Mouse (Mus musculus) limb, embryonic 12.5 days (tissue): ENCODE data around the gene Tmem223. TPM values are rescaled to one million over a fixed set of nuclear protein-coding genes. Genes with fewer than 3 reads are reported as not detected.

ENCODE experiments used
- ATAC-seq: fragments of 200-750 bp; cut with Nextera tagmentation; 2 replicates; pipeline ENCODE4 v1.8.0; 2017; ENCODE audit warnings: low read depth, moderate TSS enrichment; ENCODE audit not compliant: insufficient number of reproducible peaks, insufficient read depth, low FRiP score, low TSS enrichment
- H3K27ac ChIP-seq: fragments of 300-500 bp; sonication (generic); 2 replicates; pipeline ENCODE4 v1.5.1; 2016; ENCODE audit warnings: mild to moderate bottlenecking, moderate library complexity
- H3K27me3 ChIP-seq: fragments of 300-500 bp; sonication (generic); 2 replicates; pipeline ENCODE4 v1.6.1; 2016; ENCODE audit warnings: mild to moderate bottlenecking, moderate library complexity
- H3K36me3 ChIP-seq: fragments of 300-500 bp; sonication (generic); 2 replicates; pipeline ENCODE4 v1.6.1; 2016; ENCODE audit warnings: mild to moderate bottlenecking, moderate library complexity
- H3K4me1 ChIP-seq: fragments of 300-500 bp; sonication (generic); replicated peaks from 2 replicates; pipeline ENCODE4 v1.6.1; 2016
- H3K4me2 ChIP-seq: fragments of 300-500 bp; sonication (generic); 2 replicates; pipeline ENCODE4 v1.6.1; 2016; ENCODE audit warnings: mild to moderate bottlenecking, moderate library complexity
- H3K4me3 ChIP-seq: fragments of 300-500 bp; sonication (generic); replicated peaks from 2 replicates; pipeline ENCODE4 v1.5.1; 2016; ENCODE audit warnings: mild to moderate bottlenecking
- H3K9ac ChIP-seq: fragments of 300-500 bp; sonication (generic); replicated peaks from 2 replicates; pipeline ENCODE4 v1.6.1; 2016; ENCODE audit warnings: mild to moderate bottlenecking, moderate library complexity
- H3K9me3 ChIP-seq: fragments of 300-500 bp; sonication (generic); 2 replicates; pipeline ENCODE4 v1.6.1; 2016; ENCODE audit warnings: mild to moderate bottlenecking, moderate library complexity
- WGBS: fragments of 180-500 bp; shearing (Covaris S2); methylation state at CpG from one replicate; pipeline ENCODE4 v1.1.7; 2016; 5-methylcytosine and 5-hydroxymethylcytosine counted together
- polyA plus RNA-seq: library from polyadenylated mRNA; unstranded; fragments of >200 nt; fragmentation: Nextera tagmentation; extraction: Ambion mirVana; gene quantifications from 2 replicates; pipeline ENCODE4 v1.2.1, GENCODE M21; 2016

Tmem223 gene
- polyA plus RNA-seq, 1 experiment from 2014 or later: 206 TPM

GRCm38 (mm10) chr19:8755652-8756051, 15.1 kb upstream of the Tmem223 start:
- H3K27me3 ChIP-seq: no peaks in the 10 kb centered on the region
- H3K9me3 ChIP-seq: no peaks in the 10 kb centered on the region
- peak overlapping the region; percentile 81 for H3K4me2 ChIP-seq
- H3K4me3 ChIP-seq: peak overlapping the region; percentile 97; the same call in 1 of the 2 replicates
- H3K4me1 ChIP-seq: peaks cover 16% of the 10 kb centered on the region
- 82% methylated on average over 3 of the region's 3 CpGs for WGBS
- H3K27ac ChIP-seq: no peak overlapping the region
- no peak overlapping the region for H3K9ac ChIP-seq
- H3K36me3 ChIP-seq: peaks cover 51% of the 10 kb centered on the region
- ATAC-seq: no peak

GRCm38 (mm10) chr19:8756635-8757387, 14.0 kb upstream of the Tmem223 start, which contains the start of gene Nxf1:
TSS of gene Nxf1 (plus strand) at chr19:8757073.
- Histone ChIP-seq H3K4me2 (peak within 1 kb of the TSS; percentile 81), H3K36me3 (peaks cover 46% of the 10 kb centered on the region)

GRCm38 (mm10) chr19:8757471-8757998, 13.3 kb upstream of the Tmem223 start:
- Histone ChIP-seq H3K9me3 (no peaks in the 10 kb centered on the region), H3K4me3 (peak overlapping the region; percentile 97), H3K9ac (peak overlapping the region; percentile 96), H3K4me1 (peaks cover 16% of the 10 kb centered on the region), H3K27me3 (no peaks in the 10 kb centered on the region), H3K4me2 (peak overlapping the region; percentile 81), H3K27ac (peak overlapping the region; percentile 95), H3K36me3 (peaks cover 46% of the 10 kb centered on the region)
- 6% methylated on average over 14 of the region's 14 CpGs for WGBS
- ATAC-seq: no peak

More at GRCm38 (mm10) chr19:8756635-8757387, 14.0 kb upstream of the Tmem223 start, which contains the start of gene Nxf1:
- H3K27me3 ChIP-seq: no peaks in the 10 kb centered on the region
- H3K4me1 ChIP-seq: peaks cover 16% of the 10 kb centered on the region
- peak within 1 kb of the TSS; percentile 97 for H3K4me3 ChIP-seq
- under 1% methylated on average over 73 of the region's 75 CpGs for WGBS
- H3K9me3 ChIP-seq: no peaks in the 10 kb centered on the region
- peak; percentile 88 for ATAC-seq
- H3K27ac ChIP-seq: peak within 1 kb of the TSS; percentile 95
- H3K9ac ChIP-seq: peak within 1 kb of the TSS; percentile 96

- 84% methylated on average over 2 of the region's 2 CpGs for WGBS
- H3K4me2 ChIP-seq: peak overlapping the region; percentile 81; the same call in 1 of the 2 replicates
- H3K9ac ChIP-seq: no peak overlapping the region
- no peak overlapping the region for H3K27ac ChIP-seq
- peaks cover 47% of the 10 kb centered on the region for H3K36me3 ChIP-seq
- no peak for ATAC-seq
- H3K27me3 ChIP-seq: no peaks in the 10 kb centered on the region
- H3K9me3 ChIP-seq: no peaks in the 10 kb centered on the region
- peaks cover 16% of the 10 kb centered on the region for H3K4me1 ChIP-seq
- H3K4me3 ChIP-seq: no peak overlapping the region
Observed at GRCm38 (mm10) chr19:8758899-8759298, 11.9 kb upstream of the Tmem223 start.

- H3K27ac ChIP-seq: no peak overlapping the region
- H3K4me1 ChIP-seq: peaks cover 12% of the 10 kb centered on the region
- H3K36me3 ChIP-seq: peaks cover 50% of the 10 kb centered on the region
- no peaks in the 10 kb centered on the region for H3K27me3 ChIP-seq
- no peak overlapping the region for H3K9ac ChIP-seq
- H3K4me3 ChIP-seq: no peak overlapping the region
- no peak for ATAC-seq
- peaks cover 10% of the 10 kb centered on the region; the same call in 1 of the 2 replicates for H3K9me3 ChIP-seq
- H3K4me2 ChIP-seq: no peak overlapping the region
- 94% methylated on average over 2 of the region's 2 CpGs for WGBS
Observed at GRCm38 (mm10) chr19:8760757-8761156, 10.0 kb upstream of the Tmem223 start.

GRCm38 (mm10) chr19:8763276-8763675, 7.5 kb upstream of the Tmem223 start:
- no peak overlapping the region for H3K9ac ChIP-seq
- no peak overlapping the region for H3K27ac ChIP-seq
- H3K9me3 ChIP-seq: peaks cover 11% of the 10 kb centered on the region; the same call in 1 of the 2 replicates
- peaks cover 4% of the 10 kb centered on the region for H3K4me1 ChIP-seq
- H3K4me3 ChIP-seq: no peak overlapping the region
- no peak overlapping the region for H3K4me2 ChIP-seq
- peaks cover 73% of the 10 kb centered on the region for H3K36me3 ChIP-seq
- H3K27me3 ChIP-seq: no peaks in the 10 kb centered on the region
- ATAC-seq: no peak
- WGBS: 90% methylated on average over 4 of the region's 4 CpGs

GRCm38 (mm10) chr19:8765562-8765961, 5.2 kb upstream of the Tmem223 start:
- ATAC-seq: 0 out of 2 replicates have a peak, but pooled peaks have one; percentile 20
- Histone ChIP-seq H3K36me3 (peaks cover 94% of the 10 kb centered on the region), H3K9ac (no peak overlapping the region), H3K4me1 (peaks cover 4% of the 10 kb centered on the region), H3K27ac (no peak overlapping the region), H3K4me3 (no peak overlapping the region), H3K9me3 (peaks cover 11% of the 10 kb centered on the region; the same call in 1 of the 2 replicates), H3K27me3 (no peaks in the 10 kb centered on the region), H3K4me2 (no peak overlapping the region)
- 95% methylated on average over 9 of the region's 9 CpGs for WGBS

- no peak for ATAC-seq
- Histone ChIP-seq H3K9ac (peak overlapping the region; percentile 93; the same call in 1 of the 2 replicates), H3K27ac (0 out of 2 replicates have a peak overlapping the region, but pooled peaks have one; percentile 99), H3K4me3 (peak overlapping the region; percentile 75), H3K27me3 (no peaks in the 10 kb centered on the region), H3K9me3 (no peaks in the 10 kb centered on the region), H3K4me1 (peaks cover 32% of the 10 kb centered on the region), H3K36me3 (peaks cover 57% of the 10 kb centered on the region), H3K4me2 (peak overlapping the region; percentile 94)
- 87% methylated on average over 5 of the region's 5 CpGs for WGBS
Observed at GRCm38 (mm10) chr19:8772996-8773395, 2.2 kb downstream of the Tmem223 start.

- H3K36me3 ChIP-seq: peaks cover 57% of the 10 kb centered on the region
- WGBS: 56% methylated on average over 6 of the region's 6 CpGs
Observed at GRCm38 (mm10) chr19:8773409-8773808, 2.6 kb downstream of the Tmem223 start.

GRCm38 (mm10) chr19:8774086-8774835, 3.5 kb downstream of the Tmem223 start, which contains the start of gene Tmem179b:
TSS of gene Tmem179b (minus strand) at chr19:8774467.
- no peaks in the 10 kb centered on the region for H3K9me3 ChIP-seq
- WGBS: 0% methylated on average over 68 of the region's 68 CpGs
- peak; percentile 88 for ATAC-seq

More at GRCm38 (mm10) chr19:8773409-8773808, 2.6 kb downstream of the Tmem223 start:
- Histone ChIP-seq H3K27ac (peak overlapping the region; percentile 99), H3K4me3 (peak overlapping the region; percentile 75), H3K27me3 (no peaks in the 10 kb centered on the region), H3K4me2 (peak overlapping the region; percentile 94), H3K9ac (peak overlapping the region; percentile 93), H3K4me1 (peaks cover 32% of the 10 kb centered on the region), H3K9me3 (no peaks in the 10 kb centered on the region)
- ATAC-seq: no peak

More at GRCm38 (mm10) chr19:8774086-8774835, 3.5 kb downstream of the Tmem223 start, which contains the start of gene Tmem179b:
- peak within 1 kb of the TSS; percentile 94 for H3K4me2 ChIP-seq
- peaks cover 32% of the 10 kb centered on the region for H3K4me1 ChIP-seq
- H3K9ac ChIP-seq: peak within 1 kb of the TSS; percentile 93
- H3K27ac ChIP-seq: peak within 1 kb of the TSS; percentile 99
- H3K4me3 ChIP-seq: peak within 1 kb of the TSS; percentile 75
- peaks cover 54% of the 10 kb centered on the region for H3K36me3 ChIP-seq
- no peaks in the 10 kb centered on the region for H3K27me3 ChIP-seq
